Mouse (Mus musculus) kidney, embryonic 16.5 days (tissue): ENCODE results near the gene Psmb2. TPM values are rescaled to one million over a fixed set of nuclear protein-coding genes. Genes with fewer than 3 reads are reported as not detected.

Experiments
- ATAC-seq: fragments of 200-750 bp; cut with Nextera tagmentation; 2 replicates; pipeline ENCODE4 v1.8.0; 2017; ENCODE audit warnings: moderate TSS enrichment; ENCODE audit not compliant: low FRiP score, low TSS enrichment
- H3K27ac ChIP-seq: fragments of 300-500 bp; sonication (generic); 2 replicates; pipeline ENCODE4 v1.5.1; 2014; ENCODE audit warnings: low read length
- H3K27me3 ChIP-seq: fragments of 300-500 bp; sonication (generic); 2 replicates; pipeline ENCODE4 v1.6.1; 2014; ENCODE audit warnings: low read length, control low read depth, mixed read lengths; ENCODE audit not compliant: insufficient read depth
- H3K36me3 ChIP-seq: fragments of 300-500 bp; sonication (generic); 2 replicates; pipeline ENCODE4 v1.6.1; 2014; ENCODE audit warnings: low read length, control low read depth, mixed read lengths; ENCODE audit not compliant: insufficient read depth
- H3K4me1 ChIP-seq: fragments of 300-500 bp; sonication (generic); 2 replicates; pipeline ENCODE4 v1.6.1; 2014; ENCODE audit warnings: low read length, control low read depth, mixed read lengths; ENCODE audit not compliant: insufficient read depth
- H3K4me2 ChIP-seq: fragments of 300-500 bp; sonication (generic); replicated peaks from 2 replicates; pipeline ENCODE4 v1.6.1; 2014; ENCODE audit warnings: low read depth, low read length
- H3K4me3 ChIP-seq: fragments of 300-500 bp; sonication (generic); 2 replicates; pipeline ENCODE4 v1.5.1; 2014; ENCODE audit warnings: mild to moderate bottlenecking, low read length
- H3K9ac ChIP-seq: fragments of 300-500 bp; sonication (generic); replicated peaks from 2 replicates; pipeline ENCODE4 v1.6.1; 2014; ENCODE audit warnings: low read length
- H3K9me3 ChIP-seq: fragments of 300-500 bp; sonication (generic); 2 replicates; pipeline ENCODE4 v1.6.1; 2016; ENCODE audit warnings: low read length, control low read depth
- WGBS: fragments of 180-500 bp; shearing (Covaris S2); extraction: QIAGEN DNeasy Blood & Tissue Kit; methylation state at CpG from one replicate; pipeline ENCODE4 v1.1.7; 2014; 5-methylcytosine and 5-hydroxymethylcytosine counted together
- polyA plus RNA-seq: library from polyadenylated mRNA; unstranded; fragments of >200 nt; fragmentation: Nextera tagmentation; extraction: Ambion mirVana; gene quantifications from 2 replicates; pipeline ENCODE4 v1.2.1, GENCODE M21; 2015

Gene Psmb2
- polyA plus RNA-seq, 1 experiment from 2014 or later: 483 TPM

DNA sequence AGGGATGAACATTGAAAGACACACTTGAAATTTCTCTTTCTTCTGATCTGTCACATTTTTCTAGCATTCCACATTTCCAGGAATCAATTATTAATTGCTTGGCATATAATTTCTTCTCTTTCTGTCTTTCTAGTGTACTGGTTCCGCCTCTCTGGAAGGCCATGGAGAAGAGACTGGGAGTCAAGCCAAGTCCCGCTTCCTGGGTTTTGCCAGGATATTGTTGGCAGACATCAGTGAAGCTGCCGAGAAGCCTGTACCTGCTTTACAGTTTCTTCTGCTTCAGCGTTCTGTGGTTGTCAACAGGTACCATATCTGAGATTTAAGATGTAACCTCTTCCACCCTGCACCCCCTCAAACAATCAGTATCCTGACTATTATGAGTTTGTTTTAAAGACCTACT lies 79.3 kb downstream of the Psmb2 start:
- ATAC-seq: no peak

DNA sequence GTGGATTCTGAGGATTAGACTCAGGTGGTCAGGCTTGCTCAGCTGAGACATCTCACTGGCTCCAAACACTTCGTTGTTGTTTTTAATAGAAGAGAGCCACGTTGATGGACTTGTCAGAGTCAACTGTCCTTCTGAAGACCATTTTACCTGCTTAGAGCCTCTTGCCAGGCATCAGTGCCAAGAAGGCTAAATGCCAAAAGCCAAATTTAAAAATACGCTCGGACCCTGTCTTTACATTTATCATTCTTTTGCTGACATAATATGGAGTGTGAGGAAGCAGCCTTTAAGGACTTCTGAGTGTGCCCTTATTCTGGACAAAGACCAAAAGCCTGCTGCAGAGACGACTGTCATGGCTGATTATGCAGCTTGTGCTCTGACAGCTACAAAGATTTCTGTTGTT lies 80.9 kb downstream of the Psmb2 start:
- H3K27me3 ChIP-seq: no peaks in the 10 kb centered on the region
- H3K27ac ChIP-seq: no peak overlapping the region
- 84% methylated on average over 5 of the region's 5 CpGs for WGBS
- H3K4me2 ChIP-seq: no peak overlapping the region
- no peak overlapping the region for H3K9ac ChIP-seq
- H3K4me3 ChIP-seq: no peak overlapping the region
- H3K4me1 ChIP-seq: peaks cover 11% of the 10 kb centered on the region; the same call in 1 of the 2 replicates
- ATAC-seq: no peak
- H3K36me3 ChIP-seq: peaks cover 11% of the 10 kb centered on the region
- H3K9me3 ChIP-seq: no peaks in the 10 kb centered on the region

More for the DNA sequence above, 79.3 kb downstream of the Psmb2 start:
- Histone ChIP-seq H3K27ac (no peak overlapping the region), H3K4me1 (peaks cover 13% of the 10 kb centered on the region), H3K36me3 (peaks cover 11% of the 10 kb centered on the region), H3K9me3 (no peaks in the 10 kb centered on the region), H3K4me3 (no peak overlapping the region), H3K27me3 (no peaks in the 10 kb centered on the region), H3K4me2 (no peak overlapping the region), H3K9ac (no peak overlapping the region)
- 73% methylated on average over 4 of the region's 4 CpGs for WGBS

Other genes starting within 250 kb of the Psmb2 start
- 13.6 and 17.9 TPM in 2 replicates for gene Ago3, start 248.1 kb upstream of the Psmb2 start, polyA plus RNA-seq
- gene Ago1, start 209.0 kb upstream of the Psmb2 start, polyA plus RNA-seq: 4.6 and 5.1 TPM in 2 replicates
- 1.5 TPM in 2 replicates for gene Ago4, start 144.2 kb upstream of the Psmb2 start, polyA plus RNA-seq
- 33.8 and 37.2 TPM in 2 replicates for gene Clspn, start 120.7 kb upstream of the Psmb2 start, polyA plus RNA-seq
- 1.5 and 2.2 TPM in 2 replicates for gene 5730409E04Rik, start 67.8 kb upstream of the Psmb2 start, polyA plus RNA-seq
- not detected in 2 replicates for gene Tfap2e, start 58.6 kb downstream of the Psmb2 start, polyA plus RNA-seq
- 28.8 and 33.0 TPM in 2 replicates for gene Ncdn, start 75.8 kb downstream of the Psmb2 start, polyA plus RNA-seq
- 25.4 and 25.6 TPM in 2 replicates for gene AU040320, start 75.9 kb downstream of the Psmb2 start, polyA plus RNA-seq